Mouse (Mus musculus) urinary bladder, adult 2 months (tissue): ENCODE data around the gene Cacnb4. TPM values are rescaled to one million over a fixed set of nuclear protein-coding genes. Genes with fewer than 3 reads are reported as not detected.

Experiments used
- DNase-seq: peaks from one replicate; pipeline ENCODE4 v3.0.0; 2022; ENCODE audit warnings: low spot score
- polyA plus RNA-seq: library from polyadenylated mRNA; depleted of rRNA; stranded (reverse); fragments of >200 nt; gene quantifications from 2 replicates; pipeline ENCODE4 v1.2.3, GENCODE M21; 2012; rRNA removed

Cacnb4 gene
- polyA plus RNA-seq, 1 experiment: 0.74 TPM

- no peak for DNase-seq
Measured at GRCm38 (mm10) chr2:52423611-52424247, 252.9 kb downstream of the Cacnb4 start.

- DNase-seq: no peak
Measured at GRCm38 (mm10) chr2:52422871-52423610, 253.6 kb downstream of the Cacnb4 start.

- no peak for DNase-seq
Measured at GRCm38 (mm10) chr2:52421197-52421596, 255.4 kb downstream of the Cacnb4 start.

GRCm38 (mm10) chr2:52420001-52420710 lies 256.5 kb downstream of the Cacnb4 start:
- no peak for DNase-seq

GRCm38 (mm10) chr2:52419295-52419694 lies 257.3 kb downstream of the Cacnb4 start:
- DNase-seq: no peak

- no peak for DNase-seq
Measured at GRCm38 (mm10) chr2:52412524-52413037, 264.1 kb downstream of the Cacnb4 start.

GRCm38 (mm10) chr2:52406480-52406879 lies 270.2 kb downstream of the Cacnb4 start:
- DNase-seq: no peak

GRCm38 (mm10) chr2:52405238-52405637 lies 271.4 kb downstream of the Cacnb4 start:
- DNase-seq: no peak

GRCm38 (mm10) chr2:52394529-52394928 lies 282.1 kb downstream of the Cacnb4 start:
- no peak for DNase-seq

- DNase-seq: no peak
Measured at GRCm38 (mm10) chr2:52390415-52390975, 286.1 kb downstream of the Cacnb4 start.

GRCm38 (mm10) chr2:52389975-52390374 lies 286.7 kb downstream of the Cacnb4 start:
- no peak for DNase-seq

GRCm38 (mm10) chr2:52386451-52386850 lies 290.2 kb downstream of the Cacnb4 start:
- DNase-seq: no peak

- no peak for DNase-seq
Measured at GRCm38 (mm10) chr2:52386037-52386436, 290.6 kb downstream of the Cacnb4 start.

- no peak for DNase-seq
Measured at GRCm38 (mm10) chr2:52378848-52379261, 297.8 kb downstream of the Cacnb4 start.

GRCm38 (mm10) chr2:52378448-52378804 lies 298.2 kb downstream of the Cacnb4 start, which contains the start of gene Neb:
TSS of gene Neb (minus strand) at chr2:52378474.
- DNase-seq: no peak

Other genes starting within 250 kb of the Cacnb4 start
- gene Stam2, start 65.5 kb upstream of the Cacnb4 start, polyA plus RNA-seq: 17.5 and 18.9 TPM in 2 replicates
- gene Fmnl2, start 181.0 kb upstream of the Cacnb4 start, polyA plus RNA-seq: 17.9 and 21.4 TPM in 2 replicates